18 mouse cellular contexts compared by ENCODE assay signal in the genomic region with DNA sequence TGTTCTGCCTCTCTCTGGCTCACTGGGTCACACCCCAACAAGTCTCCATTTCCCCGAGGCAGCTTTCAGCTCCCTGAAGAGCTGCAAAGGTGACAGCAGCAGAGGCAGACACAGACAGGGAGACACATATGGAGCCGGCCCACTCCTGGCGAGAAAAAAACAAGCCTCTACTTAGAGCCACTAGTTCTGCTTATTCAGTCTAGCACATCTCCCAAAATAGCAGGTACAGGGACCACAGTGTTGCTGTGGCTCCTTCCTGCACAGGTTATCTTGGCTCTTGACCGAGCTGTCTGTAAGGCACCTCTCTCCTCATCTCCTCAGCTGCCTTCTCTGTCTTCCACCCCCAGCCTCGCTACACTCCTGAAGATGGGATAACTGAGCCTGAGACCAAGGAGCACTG. TPM values are rescaled to one million over a fixed set of nuclear protein-coding genes. Genes with fewer than 3 reads are reported as not detected.
DNase-seq lines count a peak whose midpoint lies in the region; ATAC-seq lines count a peak whose summit lies in the region.
"Had no signal": no experiment of that assay in that cellular context is flagged by ENCODE, and none has a peak within 500 bp of the region (broad histone marks: within the 10 kb centered on the region; RNA-seq: fewer than 3 reads in every experiment).

No protein-coding gene starts in this region.

- ATAC-seq in frontal cortex, adult (ENCODE audit: low TSS enrichment): peak; percentile 71
- ATAC-seq: CD4-positive, CD25-positive, alpha-beta regulatory T cell, adult 4 months; forebrain, embryonic 16.5 days had no signal

- no peak for DNase-seq in frontal cortex, postnatal 14 days (ENCODE audit: low spot score in 2 of 2)
- DNase-seq in left cerebral cortex, adult 18-20 months (ENCODE audit: low spot score in 2 of 2): peak; percentile 43 to 56
- DNase-seq in left cerebral cortex, adult 11 months (ENCODE audit: low spot score): no peak
- peak; percentile 72 for DNase-seq in right cerebral cortex, adult 18-20 months
- no peak for DNase-seq in right cerebral cortex, postnatal 10 days (ENCODE audit: low spot score in 2 of 2)
- peak; percentile 74 for DNase-seq in telencephalon, adult 2 months (ENCODE audit: low read depth, low spot score)
- DNase-seq: adrenal gland, adult 8-10 months; adrenal gland, postnatal 36 days; B cell, adult 2 months; cerebellum, adult 11 months; cerebellum, adult 8-10 months; cerebellum, postnatal 14 days; gastrocnemius, adult 2 months; gastrocnemius, postnatal 25 days; heart, postnatal 14 days had no signal

RNA-seq across cellular contexts. Expression of a gene that starts 14.0 kb away (rescaled TPM):
- 100 to 1,000 TPM; 154 to 181 TPM for total RNA-seq in left cerebral cortex, adult 18-20 months (2021)

Comparison
In these comparisons a context has a peak if more than half of its experiments do, and no peak if none do; other contexts are left out.
1. DNase-seq: peak in left cerebral cortex, adult 18-20 months (2 of 2), right cerebral cortex, adult 18-20 months (single experiment) and telencephalon, adult 2 months (single experiment); none in frontal cortex, postnatal 14 days (0 of 2), left cerebral cortex, adult 11 months (single experiment) and right cerebral cortex, postnatal 10 days (0 of 2).